Mouse (Mus musculus): ENCODE measurements around the gene Gng12.
"Not testable (repeated sequence)": the region's sequence is repeated elsewhere in the genome, so short reads cannot be mapped to it uniquely, and the experiment has no call there.

The Gng12 gene

DNA sequence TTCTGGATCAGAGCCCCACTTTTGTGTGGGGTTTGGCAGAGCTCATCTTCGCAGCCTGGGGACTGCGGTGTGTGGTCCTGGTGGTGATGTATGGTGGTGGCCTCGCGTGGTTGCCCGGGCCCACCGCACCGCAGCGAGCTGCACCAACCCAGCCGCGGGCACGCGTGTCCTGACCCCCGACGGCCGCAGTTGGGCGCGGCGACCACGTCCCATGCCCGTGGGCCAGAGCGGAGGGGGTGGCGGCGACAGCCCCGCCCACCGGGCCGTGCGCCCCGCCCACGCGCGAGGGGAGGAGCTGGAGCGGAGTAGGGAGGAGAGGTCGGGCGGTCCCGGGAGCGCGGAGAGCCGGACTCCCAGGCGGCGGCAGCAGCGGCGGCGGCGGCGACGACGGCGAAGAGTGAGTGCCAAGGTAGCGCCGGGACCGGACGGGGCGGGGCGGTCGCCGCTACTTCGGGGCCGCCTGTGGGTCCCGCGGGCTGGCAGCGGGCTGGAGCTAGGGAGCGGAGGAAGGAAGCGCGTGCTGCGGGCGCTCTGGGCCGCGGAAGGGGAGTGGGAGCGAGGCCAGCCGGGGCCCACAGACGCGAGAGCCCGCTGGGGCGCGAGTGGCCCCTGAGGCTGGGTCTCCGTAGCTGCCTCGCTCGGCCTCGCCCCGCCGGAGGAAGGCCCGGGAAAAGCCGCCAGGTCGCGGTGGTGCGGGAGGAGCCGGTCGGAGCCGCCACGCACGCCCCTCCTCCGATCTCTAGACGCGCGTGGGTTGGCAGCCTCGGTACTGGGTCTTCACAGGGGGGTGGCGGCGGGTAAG lies at the start of gene Gng12:
Gene Gng12 (plus strand): TSS at position 279 of the 802 bp plus-strand sequence.
- DNase-seq = peak; percentile 99

DNA sequence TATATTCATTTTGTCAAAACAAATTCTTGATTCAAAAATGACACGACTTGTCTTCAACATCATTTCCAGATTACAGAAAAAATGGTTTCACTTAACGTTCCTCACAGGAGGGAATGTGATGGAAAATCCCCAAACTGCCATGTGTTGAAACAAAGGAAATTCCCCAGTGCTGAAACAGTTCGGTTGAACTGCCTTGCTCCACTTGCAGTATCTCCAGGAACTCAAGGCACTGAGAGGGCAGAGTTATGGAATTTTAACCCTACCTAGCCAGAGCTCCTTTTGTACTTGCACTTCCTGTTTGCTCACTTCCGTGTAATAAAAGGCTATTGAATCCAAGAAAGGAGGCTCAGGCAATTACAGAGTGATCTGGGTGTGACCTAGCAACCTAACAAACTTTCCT lies 47.3 kb upstream of the Gng12 start:
- DNase-seq = no peak

DNA sequence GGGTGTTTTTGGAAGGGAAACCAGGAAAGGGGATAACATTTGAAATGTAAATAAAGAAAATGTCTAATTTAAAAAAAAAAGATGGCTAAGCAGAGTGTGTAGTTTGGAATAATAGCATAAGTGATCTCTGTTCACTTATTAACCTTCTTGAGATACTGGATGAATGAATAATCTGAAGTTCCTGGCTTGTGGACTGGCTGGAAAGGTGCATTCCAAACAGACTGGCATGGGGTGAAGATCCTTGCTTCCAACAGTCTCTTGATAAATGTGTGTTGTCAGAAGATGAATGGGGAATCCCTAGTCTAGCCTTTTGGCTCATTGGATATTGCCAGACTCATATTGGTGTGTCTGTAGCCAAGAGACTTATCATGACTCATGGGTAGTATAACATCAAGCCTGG lies 40.0 kb upstream of the Gng12 start:
- no peak for DNase-seq

DNA sequence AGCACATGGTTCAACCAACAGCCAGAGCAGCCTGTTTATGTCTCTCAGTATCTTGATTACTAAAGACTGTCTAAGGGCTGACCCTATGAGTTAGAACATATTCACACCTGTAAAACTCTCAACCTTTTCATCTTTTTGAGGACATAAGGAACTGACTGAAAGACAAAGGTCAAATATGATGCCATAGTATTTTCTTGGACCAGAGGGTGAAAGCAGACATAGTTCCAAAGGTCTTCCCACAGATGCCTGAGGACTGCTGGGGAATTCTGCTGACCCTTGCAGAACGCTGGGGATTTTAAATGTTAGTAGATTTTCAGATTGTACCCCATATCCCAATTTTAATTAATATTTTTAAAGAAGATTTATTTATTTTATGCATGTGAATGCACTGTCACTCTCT lies 37.8 kb upstream of the Gng12 start:
- no peak for DNase-seq

DNA sequence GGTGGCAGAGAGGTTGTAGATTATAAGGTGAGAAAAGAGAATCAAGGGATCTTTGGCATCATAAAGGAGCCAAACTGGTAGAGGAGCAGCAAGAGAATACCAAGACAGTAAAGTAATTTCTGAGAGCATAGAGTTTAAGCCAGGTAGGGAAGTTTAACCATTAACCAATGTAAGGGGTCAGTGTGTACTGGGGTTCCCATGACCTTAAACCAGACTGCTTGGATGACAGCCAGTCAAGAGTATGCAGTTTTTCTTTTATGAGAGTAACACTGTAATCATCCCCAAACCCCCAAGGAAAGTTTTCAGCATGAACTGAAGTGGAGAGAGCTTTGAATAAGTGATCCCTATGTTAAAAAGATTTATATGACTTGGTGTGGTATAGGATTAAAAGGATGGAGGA lies 36.8 kb upstream of the Gng12 start:
- no peak for DNase-seq

DNA sequence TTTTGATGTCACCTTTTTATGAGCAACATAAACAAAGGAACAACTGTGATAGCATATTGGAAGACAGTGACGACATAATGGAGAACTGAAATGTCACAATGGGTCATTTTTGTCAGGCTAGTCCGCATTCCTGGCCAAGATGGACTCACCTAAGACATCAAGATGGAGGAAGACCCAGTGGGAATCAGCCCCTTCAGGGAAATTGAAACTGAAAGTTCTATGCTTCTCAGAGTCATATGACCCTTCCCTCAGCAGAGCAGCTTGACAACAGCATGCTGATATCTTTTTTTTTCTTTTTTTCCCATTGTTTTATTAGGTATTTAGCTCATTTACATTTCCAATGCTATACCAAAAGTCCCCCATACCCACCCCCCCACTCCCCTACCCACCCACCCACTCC lies 31.7 kb upstream of the Gng12 start:
- DNase-seq = peak; percentile 27

DNA sequence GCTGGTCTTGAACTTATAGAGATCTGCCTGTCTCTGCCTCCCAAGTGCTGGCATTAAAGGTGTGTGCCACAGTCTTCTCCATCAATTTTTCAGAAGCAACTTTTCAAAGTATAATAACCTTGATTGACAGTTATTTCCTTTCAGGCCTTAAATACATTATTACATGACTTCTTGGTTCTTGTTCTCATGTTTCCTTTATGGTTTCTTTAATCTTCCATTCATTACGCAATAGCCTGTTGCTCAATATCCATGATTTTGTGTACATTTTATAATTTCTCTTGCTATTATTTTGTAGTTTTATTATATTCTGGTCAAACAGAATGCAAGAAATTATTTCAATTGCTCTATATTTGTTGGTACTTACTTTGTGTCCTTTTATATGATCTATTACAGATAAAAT lies 29.9 kb upstream of the Gng12 start:
- no peak for DNase-seq

DNA sequence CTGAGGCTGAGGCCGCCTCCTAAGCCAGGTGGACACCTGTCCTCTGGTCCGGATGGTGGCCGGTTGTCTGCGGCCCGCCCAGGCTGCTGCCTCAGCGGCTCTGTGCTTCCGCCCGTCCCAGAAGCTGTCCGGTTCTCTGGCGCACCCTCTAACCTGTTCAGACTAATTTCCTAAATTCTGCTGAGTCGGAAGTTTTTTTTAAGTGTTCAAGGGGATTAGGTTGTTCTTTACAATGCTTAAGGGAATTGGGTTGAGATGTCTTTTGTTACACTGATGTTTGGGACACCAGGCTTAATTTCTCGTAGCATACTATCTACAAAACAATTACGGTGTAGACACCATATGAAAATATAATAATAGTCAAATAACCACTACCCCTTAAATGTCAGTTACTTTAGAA lies 19.1 kb upstream of the Gng12 start:
- DNase-seq = not testable (repeated sequence)

DNA sequence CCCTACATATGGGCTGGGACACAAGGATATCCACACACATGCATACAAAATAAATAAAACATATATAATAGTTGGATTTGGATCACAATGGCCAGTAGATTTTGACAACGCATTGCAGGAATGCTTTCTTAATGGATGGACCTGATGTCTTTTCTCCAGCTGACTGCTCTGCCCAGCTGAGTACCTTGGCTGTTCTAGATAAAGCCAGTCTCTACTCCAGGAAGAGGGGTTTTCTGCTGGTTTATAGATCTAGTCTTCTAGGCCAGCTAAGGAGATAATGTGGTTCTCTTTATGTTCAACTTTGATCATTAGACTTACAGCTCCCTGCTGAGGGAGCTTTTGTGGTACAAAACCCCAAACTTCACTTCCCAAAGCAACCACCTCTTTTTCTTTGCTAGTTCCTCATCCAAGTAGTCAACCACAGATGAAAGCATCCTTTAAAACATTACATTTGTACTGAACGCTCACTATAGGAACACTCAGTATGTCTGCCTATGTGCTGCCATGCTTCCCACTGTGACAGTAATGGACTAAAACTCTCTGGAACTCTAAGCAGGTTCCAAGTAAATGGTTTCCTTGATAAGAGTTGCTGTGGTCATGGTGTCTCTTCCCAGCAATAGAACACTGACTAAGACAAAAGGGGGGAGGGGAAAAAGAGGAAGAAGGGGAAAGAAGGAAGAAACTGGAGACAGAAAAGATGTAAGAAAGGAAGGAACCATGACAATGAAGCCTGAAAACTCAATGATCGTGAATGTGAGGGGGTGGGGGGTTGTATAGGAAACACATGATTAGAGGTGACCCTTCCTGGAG lies 5.6 kb upstream of the Gng12 start:
- peak; percentile 49 for DNase-seq

DNA sequence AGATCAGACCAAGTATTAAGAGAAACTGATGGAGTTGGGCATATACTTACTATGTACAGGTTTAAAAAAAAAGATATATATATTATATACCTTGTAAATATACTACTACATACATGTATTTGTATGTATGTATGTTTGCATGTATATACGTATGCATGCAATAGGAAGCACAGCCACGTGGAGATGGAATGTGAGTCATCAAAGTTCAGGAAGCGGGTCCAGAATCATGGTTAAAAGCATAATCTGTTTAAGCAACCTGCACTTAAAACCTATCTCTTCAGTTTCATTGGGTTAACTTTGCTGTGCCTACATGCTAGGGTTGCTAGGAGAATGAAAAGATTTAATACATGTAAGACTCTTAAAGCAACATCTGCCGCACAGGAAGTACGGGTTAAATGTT lies 2.2 kb upstream of the Gng12 start:
- peak; percentile 71 for DNase-seq

DNA sequence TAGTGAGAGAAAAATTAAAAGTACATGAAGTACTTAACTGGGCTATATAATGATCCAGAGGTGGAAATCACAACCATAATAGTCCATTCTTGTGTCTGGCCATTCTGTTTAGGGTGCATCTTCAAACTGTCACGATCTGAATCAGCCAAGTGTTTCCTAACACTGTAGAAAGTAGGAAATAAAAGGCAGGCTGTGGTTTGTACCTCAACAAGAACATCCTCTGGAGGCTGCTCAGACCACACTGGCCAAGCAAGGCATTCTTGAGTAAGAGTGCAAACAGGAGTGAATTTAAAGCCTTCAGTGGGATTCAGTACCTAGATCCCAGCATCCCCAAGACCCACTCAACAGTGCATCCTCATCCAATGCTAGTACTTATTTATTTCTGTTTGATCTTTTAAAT lies 1.2 kb upstream of the Gng12 start:
- DNase-seq = peak; percentile 61

DNA sequence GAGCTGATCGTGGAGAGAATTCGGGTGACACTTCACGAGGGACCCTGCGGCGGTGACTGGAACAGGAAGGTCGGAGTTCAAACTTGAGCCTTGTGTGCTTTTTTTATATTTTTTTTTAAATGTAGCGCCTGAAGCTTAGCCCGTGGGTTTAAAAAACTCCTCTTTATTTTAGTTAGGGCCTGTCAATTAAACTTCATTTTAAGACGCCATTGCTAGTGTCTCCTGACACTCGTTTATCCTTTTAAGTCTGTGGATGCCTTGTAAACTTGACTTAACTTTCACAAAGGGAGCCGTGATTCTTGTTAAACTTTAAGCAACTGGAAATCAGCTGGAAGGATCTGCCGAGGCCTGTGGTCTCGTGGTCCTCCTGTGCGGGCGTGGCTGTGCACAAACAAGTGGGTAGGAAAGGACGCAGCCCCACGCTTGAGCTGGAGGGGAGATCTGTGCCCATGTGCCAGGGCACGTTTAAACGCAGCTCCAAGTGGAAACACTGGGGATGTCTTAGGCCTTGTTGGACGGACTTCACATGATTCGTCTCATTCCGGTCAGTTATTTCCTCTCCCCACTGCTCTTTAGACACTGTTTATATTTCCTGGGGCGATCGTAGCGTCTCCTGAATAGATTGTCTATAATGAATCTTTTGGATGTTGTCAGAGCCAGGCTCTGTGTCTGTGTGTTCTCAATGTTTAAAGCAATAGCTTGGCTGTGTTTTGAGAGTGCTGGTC lies 886 bp downstream of the Gng12 start:
- peak; percentile 93 for DNase-seq

DNA sequence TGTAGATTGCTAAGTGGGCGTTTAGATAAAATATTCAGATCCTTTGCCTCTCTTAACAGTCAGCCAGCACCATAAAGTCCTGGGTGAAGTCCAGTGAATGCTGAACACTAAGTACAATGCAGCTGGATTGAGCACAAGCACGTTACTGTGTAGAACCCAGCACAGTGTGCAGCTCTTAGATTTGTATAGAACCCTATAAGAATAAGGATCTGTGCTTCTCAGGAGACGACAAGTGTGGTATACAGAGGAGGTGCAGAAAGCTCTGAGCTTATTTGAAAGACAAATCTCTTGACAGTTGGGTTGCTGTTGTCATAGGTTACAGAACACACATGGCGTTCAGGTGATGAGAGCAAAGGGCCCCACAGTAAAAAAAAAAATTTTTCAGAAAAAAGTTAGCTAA lies 1.8 kb downstream of the Gng12 start:
- DNase-seq = peak; percentile 55

DNA sequence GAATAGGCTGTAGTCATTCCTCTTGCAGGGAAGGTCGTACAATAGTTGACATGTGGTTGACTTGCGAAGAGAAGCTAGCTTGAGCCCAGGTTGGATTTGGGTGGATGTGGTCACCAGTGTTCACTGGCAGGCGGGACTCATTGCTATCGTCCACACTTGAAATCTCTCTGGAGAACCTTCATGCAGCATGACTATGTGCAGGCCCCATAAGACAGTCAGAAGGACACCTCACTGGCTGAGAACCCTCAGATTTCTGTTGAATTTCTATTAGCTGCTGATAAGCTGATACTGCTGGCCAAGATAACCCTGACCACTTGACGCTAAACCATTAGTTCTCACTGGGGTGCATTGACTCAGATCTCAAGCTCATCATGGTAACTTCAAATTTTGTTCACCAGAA lies 5.7 kb downstream of the Gng12 start:
- DNase-seq = peak; percentile 58

DNA sequence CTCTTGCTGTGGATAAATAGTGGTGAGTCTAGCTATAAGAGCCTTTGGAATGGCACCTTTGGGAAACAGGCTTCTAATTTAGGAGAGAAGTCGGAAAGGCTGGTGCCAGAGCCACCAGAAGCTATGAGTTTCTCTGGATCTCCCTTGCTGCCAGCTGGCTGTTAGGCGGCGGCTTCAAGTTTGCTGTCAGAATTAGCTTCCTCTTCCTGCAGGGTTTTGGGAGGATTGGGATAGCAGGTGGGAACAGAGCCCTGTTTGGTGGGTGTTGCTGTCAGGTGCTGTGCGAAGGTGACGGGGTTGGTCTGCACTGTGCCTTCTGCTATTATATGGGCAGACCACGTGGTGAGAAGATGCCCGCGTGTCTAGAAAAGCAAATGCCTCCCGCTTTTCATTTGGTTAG lies 7.0 kb downstream of the Gng12 start:
- DNase-seq = peak; percentile 79

DNA sequence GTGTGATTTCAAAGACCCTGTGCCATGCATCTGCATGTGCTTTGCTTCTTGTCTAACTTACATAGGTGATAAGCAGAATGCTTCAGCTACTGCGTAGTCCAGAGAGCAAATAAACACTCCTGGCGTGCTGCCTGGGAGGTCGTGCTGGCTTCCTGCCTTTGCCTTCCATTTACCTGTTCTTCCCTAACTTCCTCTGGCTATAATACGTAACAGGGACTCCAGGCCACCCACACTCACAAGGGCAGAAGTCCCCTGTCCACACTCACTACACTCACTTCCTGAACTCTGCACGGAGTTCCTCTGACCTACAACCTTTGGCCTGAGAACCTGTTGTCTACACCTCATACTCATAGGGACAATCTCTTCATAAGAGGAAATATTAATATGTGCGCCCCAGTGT lies 7.5 kb downstream of the Gng12 start:
- DNase-seq = peak; percentile 85

DNA sequence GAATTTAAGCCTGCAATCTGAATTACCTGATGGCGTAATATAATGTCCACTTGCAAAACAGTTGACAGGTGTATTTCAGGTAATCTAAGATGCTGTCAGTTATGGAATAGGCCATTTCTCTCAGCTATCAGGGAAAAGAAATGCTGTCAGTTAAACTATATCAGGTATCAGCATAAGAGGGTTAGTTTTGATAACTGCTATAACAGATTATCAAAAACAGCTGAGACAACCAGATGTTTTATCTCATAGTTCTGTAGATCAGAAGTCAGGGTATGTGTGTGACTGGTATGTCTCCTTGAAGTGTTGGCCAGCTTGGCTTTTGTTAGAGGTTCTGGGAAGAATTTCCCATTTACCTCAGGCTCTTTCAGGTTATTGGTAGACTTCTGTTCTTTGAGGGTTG lies 10.0 kb downstream of the Gng12 start:
- DNase-seq = peak; percentile 61

DNA sequence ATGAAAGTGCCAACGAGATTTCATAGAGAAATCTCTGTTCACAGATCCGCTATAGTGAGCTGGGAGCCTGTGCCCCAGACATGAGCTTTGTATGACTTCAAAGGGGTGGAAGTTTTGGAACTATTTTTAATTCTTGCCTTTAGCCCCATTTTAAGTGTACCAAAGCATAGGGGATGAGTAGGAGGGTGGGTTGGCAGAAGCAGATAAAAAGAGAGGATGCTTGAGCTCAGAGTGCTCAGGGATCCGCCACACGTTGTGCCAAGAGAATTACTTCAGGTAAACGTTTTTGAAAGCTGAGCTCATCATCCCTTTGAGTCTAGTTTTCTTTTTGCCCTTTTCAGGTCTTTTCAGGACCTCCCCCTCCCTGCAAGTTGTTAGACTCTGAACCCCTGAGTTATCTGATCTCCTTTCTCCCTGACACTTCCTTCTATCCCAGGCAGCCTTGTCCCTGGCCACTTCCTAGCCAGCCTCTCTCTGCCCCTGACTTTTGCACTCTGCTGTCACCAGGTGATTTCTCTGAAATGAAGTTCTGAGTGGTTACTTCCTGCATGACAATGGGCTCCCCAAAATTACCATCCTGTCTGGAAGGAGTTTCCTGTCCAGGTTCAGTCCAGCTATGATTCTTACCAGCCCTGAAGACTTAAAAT lies 12.3 kb downstream of the Gng12 start:
- peak; percentile 75 for DNase-seq

DNA sequence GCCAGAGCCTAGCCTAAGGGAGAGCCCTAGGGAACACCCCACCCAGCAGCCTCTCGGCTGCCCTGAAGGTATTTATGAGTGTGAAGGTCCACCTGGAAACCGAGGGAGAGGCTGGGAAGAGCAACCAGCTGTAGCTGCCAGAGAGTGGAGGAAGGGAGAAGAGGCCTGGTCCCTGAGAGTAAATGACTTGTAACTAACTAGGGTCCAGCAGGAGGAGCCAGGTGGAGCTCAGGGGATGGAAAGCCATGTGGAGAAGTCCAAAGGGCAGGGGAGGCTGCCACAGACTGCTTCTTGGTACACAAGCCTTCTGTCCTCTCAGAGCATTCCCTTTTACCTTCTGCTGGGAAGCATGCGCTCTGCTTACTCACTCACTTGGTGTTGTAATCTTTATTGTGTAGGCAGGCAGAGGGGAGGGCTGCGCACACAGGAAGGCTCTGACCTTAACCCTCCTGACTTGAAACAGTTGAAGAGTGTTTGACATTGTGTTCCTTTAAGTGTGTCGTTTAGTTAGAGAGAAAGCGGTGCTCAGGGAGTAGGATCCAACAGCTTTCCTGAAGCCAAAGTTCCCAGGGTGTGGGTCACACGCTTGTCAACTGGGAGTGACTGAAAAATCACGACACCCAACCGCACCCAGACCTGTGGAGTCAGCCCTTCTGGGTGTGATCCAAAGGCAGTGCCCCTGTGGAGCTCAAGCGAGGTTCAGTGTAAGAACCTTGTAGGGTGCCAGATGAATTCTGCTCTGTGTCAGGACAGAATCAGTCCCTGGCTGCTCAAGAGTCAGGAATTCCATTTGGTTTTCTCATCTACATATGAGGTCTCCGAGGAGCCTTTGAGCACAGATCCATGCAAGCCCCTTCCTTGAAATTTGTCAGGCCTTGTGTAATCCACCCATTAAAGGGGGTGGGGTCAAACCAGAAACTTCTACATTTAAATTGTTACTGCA lies 14.6 kb downstream of the Gng12 start:
- DNase-seq = peak; percentile 91

DNA sequence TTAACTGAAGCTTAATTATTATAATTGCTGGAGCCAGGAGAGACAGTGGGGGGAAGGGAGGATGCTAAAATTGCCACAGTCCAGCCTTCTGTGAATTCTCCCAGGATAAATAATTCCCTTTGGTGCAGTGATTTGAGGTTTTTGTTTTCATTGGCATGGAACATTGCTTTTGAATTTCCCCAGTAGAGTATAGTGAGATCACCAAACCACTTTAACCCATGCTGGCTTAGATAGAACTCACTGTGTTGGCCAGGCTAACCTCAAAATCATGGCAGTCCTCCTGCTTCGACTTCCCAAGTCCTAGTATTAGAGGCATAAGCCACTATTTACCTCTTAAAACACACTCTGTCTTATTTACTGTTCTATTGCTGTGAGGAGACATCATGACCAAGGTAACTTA lies 17.2 kb downstream of the Gng12 start:
- peak; percentile 42 for DNase-seq

DNA sequence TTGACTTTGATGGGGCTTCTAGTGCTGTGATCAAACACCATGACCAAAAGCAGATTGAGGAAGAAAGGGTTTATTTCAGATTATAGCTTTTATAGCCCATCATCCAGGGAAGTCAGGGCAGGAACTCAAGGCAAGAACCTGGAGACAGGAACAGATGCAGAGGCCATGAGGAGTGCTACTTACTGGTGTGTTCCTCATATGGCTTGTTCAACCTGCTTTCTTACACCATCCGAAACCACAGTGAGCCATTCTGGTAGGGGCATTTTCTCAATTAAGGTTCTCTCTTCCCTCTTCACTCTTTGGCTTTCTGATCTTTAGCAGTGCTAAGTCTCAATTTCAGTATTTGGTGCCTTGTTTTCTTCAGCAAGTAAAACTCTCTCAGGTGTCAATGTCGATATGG lies 19.4 kb downstream of the Gng12 start:
- DNase-seq = no peak

DNA sequence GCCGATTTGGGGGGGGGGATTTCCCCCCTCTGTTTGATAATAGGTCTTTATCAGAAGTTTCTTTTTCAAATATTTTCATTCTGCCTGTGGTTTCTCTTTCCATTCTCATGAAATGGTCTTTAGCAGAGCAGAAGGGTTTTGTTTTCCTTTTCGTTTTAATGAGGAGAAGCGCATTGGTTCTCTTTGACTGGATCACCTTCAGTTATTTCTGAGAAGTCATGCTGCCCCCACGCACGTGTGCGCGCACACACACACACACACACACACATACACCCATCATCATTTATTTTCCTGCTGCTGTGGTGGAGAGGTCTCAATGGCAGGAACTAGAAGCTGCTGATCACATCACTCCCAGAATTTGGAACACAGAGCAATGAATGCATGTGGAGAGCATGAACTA lies 20.8 kb downstream of the Gng12 start:
- no peak for DNase-seq
